Mouse (Mus musculus) gonadal fat pad, adult 2 months (tissue): ENCODE results near the gene Mast2. TPM values are rescaled to one million over a fixed set of nuclear protein-coding genes. Genes with fewer than 3 reads are reported as not detected.

Source experiments
- DNase-seq: peaks from one replicate; pipeline ENCODE4 v3.0.0-alpha.2; 2012; ENCODE audit warnings: low read depth
- polyA plus RNA-seq: library from polyadenylated mRNA; depleted of rRNA; stranded (reverse); fragments of >200 nt; gene quantifications from 2 replicates; pipeline ENCODE4 v1.2.3, GENCODE M21; 2012

The Mast2 gene
- polyA plus RNA-seq, 1 experiment: 43.6 TPM

DNA sequence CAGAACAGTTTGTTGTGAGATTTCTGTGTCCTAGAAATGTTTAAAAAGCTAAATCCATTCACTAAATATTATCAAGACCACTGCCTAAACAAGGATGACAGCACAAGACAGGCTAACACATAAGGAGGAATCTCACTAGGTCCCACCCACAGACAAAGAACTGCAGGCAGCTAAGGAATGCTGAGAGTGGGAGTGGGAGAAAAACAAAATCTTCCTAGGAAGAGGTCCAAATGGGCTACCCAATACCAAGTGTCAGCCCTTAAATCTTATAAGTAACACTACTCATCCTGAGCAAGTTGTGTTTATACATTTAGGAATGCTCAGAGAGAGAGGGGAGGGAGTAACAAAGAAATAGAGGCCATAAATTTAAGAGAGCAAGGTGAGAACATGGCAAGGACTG is 52.6 kb downstream of the Mast2 start:
- no peak for DNase-seq

DNA sequence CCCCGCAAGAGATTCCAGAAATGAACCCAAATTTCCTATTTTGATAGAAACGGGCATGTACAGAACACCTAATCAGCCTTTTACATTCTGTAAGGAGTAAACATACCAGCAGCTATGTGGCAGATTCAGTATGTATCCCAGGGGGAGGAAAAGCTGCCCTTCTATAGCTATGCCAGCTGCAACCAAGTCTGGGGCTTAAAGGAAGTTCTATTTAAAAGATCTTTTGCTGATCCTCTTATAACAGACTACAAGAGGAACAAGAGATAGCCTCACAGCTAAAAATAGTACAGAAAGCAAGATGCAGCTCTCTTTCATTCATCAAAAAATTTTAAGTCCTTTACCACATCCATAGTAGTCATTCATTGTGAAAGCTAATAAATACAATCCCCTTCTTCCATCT is 57.3 kb downstream of the Mast2 start:
- no peak for DNase-seq

DNA sequence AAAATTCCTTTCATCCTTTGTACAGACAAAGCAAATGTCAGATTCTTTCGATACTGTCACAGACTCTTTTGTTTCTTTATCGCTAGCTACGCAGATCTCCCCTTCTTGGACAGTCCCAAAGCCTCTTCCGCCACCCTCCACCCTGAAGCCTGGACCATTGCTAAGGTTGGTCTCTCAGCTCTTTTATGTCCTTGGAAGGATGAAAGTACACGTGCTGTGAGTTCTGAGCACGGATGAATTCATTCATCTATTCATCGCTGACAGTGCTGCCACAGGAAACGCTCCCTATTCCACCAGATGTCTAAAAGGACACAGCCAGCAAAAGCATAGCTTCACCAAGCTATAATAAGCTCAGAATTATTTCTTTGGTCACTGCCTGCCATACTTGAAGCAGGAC is 58.0 kb downstream of the Mast2 start:
- DNase-seq: no peak

DNA sequence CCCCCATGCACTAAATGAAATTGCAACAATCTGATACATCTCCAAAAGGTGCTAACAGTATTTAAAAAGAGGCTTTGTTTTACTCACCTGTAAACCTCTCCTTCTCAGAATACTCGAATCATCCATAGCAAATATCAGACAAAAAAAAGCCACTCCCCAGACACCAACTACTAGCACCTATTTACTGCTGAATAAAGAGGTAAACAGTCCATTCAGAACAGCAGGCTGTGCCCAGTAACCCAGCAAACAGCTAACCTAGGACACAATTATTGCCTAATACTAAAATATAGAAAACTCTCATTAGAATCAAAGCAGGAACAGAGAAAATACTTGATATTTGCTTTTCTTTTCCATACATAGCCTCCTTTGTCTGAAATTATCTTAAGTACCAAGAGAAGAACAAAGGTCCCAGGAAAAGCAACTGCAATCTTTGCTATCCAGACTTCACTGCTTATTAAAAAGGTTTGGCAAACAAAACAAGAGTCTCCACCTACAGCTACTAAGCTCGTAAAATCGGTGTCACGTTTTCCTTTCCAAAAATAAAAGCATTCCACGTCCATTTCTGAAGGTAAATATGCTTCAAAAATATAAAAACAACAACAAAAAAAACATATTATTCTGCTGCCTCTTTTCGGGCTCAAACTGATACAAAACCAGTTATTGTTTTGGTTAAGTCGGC is 58.6 kb downstream of the Mast2 start:
- no peak for DNase-seq

DNA sequence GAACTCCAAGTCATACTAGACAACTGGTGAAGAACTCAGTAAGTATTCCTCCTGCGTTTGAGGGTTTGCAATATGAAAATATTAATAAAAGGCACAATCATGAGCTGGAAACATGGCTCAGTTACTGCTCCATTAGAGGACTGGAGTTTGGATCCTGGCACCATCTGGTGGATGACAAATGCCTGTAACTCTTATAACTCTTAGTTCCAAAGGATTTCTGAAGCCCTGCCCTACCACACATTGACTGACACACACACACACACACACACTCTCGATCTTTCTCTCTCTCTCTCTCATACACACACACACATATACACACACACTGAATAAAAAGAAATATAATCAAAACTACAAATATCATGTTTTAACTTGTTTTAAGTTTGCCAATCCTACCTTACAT is 60.1 kb downstream of the Mast2 start:
- no peak for DNase-seq

DNA sequence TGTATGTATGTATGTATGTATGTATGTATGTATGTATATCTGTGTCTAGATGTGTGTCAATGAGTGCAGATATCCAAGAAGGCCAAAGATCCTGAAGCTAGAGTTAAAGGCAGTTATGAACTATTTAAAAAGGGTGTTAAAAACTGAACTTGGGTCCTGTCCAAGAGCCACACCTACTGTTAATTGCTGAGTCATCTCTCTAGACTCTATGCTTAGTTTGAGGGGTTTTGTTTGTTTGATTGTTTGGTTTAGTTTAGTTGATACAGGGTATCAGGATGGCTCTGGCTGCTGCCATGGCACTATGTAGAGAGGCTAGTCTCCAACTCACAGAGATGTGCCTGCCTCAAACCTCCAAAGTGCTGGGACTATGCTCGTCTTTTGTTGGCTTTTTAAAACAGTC is 61.3 kb downstream of the Mast2 start:
- DNase-seq: no peak

DNA sequence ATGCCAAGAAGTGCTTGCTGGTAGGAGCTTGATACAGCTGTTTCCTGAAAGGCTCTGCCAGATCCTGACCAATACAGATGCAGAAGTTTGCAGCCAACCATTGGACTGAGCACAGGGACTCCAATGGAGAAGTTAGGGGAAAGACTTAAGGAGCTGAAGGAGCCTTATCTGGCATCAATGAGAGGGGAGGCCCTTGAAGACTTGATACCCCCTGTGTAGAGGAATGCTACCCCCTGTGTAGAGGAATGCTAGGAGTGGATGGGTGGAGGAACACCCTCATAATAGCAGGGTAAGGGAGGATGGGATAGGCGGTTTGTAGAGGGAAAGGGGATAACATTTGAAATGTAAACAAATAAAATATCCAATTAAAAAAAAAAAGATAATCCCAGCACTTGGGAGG is 65.9 kb downstream of the Mast2 start:
- no peak for DNase-seq

DNA sequence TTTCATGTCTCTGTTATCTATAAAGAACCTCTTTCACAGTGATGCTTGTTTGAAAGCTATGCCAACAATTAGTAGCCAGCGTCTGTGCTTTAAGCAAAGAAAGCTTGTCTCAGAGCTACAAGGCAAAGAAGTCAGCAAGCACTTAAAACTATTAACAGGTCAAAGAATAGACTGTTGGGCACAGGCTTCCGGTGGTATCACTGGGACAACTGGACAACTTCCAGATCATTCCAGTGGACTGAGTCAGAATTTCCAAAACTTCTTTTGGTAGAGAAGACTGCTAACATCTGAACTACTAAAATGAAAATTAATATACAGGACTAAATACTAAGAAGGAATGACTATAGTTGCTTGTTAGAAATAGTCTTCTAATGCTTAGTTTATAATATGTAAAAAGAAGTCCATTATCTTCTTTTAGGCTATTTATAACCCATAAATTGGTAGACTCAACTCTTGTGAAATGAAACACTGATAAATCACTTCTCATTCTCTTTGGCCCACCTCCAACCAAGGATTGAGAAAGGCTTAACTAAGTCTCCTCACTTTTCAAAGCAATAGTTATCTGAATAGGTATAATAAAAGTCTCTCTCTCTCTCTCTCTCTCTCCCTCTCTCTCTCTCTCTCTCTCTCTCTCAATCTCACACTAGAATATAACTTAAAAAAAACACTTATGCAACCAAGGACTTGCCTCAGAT is 85.9 kb downstream of the Mast2 start:
- no peak for DNase-seq

DNA sequence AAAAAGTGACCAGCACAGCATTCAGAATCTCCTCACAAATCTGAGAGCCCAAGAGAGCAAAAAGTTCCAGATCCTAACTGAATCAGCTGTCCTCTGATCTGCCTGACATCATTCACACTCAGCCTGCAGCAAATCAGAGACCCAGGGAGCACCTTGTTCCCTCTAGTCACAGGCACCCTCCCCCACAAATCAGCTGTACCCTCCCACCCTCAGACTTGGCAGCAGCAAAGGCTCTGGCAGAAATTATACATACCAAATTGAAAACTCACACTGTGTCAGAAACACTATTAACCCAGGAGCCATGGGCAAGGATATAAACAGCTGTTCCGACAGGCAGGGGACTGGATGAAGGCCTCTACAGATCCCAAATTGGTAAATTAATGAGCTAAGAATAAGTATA is 92.3 kb downstream of the Mast2 start:
- DNase-seq: no peak

DNA sequence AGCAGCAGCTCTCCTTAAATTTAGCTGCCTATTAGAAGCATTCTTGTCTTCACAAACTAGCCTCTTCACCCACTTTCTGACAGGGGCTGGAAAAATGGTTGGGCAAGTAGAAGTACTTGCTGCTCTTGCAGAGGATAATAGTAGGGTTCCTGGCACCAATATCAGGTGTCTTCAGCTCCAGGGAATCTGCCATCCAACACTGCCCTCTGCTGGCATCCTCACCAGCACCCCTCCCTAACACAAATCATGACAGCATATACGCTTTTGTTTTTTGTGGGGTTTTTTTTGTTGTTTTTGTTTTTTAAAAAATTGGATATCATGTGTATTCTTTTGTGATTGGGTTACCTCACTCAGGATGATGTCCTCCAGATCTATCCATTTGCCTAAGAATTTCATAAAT is 105.9 kb downstream of the Mast2 start:
- DNase-seq: no peak

DNA sequence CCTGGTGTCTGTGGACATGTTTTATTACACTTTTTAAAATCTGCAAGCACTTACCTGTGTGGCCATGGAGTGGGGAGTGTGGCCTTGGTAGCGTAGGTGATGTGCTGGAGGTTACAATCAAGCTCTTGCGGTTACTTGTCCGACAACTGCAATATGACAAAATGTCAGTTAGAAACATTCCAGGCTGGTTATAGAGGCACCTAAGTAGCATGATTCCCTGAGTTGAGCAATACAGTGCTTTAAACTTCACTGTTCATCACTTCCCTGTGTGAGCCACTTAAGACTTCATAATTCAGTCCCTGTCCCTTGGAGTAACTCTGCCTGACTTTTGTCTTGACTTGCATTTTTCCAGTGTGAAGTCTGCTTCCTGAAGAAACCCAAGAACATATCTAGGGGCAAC is 111.1 kb downstream of the Mast2 start:
- peak; percentile 76 for DNase-seq

DNA sequence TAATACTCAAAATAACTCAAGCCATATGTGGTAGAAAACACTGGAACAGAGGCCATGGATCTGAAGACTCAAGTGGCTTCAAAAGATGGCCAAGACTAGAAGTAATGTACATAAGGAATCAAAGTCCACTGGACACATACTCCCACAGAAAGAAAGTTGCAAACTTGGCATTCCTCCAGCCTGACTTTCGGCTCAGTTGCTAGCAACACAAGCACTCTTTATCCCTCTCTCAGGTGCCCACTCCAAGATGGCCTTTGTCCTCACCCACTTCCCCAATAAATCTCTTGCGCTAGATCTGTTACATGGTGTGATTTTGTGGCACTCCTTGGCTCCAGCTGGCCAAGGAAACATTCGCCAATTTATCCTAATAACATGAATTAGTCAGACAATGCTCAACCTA is 111.5 kb downstream of the Mast2 start:
- peak; percentile 41 for DNase-seq

DNA sequence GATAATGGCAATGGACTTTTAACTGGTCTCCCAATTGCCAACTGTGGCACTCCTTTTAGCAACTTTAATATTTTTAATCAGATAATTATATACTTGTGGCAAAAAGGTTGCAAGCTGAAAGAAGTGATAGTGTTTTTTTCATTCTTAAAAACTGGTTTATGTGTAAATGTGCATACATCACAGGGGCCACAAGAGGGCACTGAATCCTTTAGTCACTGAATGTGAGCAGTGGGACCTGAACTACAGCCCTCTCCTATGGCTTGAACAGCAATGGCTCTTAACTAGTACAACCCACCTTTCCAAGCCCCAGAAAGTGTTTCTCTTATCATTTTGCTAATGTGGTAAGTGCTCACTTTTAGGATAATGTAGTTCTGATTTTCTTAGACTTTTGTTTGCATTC is 121.9 kb downstream of the Mast2 start:
- DNase-seq: no peak

DNA sequence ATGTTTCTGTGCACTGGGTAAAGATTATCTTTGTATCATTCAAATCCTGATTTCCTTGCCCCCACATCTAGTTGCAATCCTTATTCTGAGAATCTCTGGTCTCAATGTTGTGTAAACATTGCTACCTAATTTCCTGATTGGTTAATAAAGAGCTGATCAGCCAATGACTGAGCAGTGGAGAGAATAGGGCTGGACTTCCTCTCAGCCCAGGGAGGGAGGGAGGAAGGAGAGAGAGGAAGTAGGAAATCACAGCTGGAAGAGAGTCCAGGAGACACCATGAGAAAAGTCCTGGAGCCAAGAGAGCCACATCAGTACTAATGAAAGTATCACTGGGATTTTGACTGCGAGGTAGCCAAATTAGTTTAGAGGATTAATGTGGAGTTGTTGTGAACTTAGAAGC is 127.7 kb downstream of the Mast2 start:
- no peak for DNase-seq

DNA sequence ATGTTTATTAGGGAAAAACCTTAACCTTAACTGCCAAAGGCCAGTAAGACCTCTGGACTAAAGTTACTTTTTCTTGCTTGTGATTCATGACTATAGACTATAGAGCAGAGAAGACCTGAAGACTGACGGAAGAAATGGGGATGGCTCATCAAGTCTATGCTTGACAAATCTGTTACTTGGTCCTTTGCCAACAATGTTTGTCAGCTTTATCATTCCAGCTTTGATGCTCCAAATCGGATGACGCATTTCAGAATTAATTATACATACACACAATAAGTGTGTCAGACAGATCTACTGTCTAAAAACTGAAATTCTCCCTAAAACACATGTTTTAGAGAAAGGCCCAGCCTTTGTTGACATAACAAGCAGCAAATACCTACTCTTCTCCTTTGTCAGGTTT is 134.7 kb downstream of the Mast2 start:
- no peak for DNase-seq

DNA sequence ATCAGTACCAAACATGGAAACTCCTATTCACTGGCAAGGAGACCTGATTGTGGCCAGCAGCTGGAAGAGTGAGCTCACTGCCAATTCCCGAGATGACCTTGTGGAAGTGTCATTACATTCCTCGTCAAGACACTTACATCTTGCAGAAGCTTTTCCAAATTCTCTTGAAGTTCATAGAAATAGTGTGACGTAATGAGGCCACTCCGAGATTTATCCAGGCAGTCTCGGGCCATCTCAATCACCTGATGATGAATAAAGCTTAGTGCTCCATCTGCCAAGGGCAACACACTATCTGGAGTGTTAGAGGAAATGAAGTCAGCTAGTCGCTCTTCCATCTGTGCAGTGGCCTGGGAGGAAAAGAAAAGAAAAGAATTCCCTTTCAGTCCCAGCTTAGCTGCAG is 141.9 kb downstream of the Mast2 start:
- no peak for DNase-seq

DNA sequence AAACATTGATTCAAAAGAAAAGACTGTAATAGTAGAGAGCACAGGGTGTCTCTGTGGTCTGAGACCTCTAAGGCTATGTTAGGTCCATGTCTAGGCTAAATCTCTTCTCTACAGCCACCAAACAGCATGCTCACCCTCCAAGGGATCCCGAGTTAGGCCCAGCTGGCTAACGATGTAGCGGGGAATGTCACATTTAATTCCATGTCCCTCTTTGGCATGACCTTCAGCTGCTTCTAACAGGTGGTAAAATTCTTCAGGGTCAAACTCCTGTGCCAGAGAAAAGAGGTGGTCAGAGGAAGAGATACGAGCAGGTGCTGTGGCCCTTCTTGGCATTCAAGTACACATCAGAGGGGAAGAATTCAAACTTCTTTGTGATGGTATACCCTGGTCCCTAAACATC is 146.4 kb downstream of the Mast2 start:
- no peak for DNase-seq

DNA sequence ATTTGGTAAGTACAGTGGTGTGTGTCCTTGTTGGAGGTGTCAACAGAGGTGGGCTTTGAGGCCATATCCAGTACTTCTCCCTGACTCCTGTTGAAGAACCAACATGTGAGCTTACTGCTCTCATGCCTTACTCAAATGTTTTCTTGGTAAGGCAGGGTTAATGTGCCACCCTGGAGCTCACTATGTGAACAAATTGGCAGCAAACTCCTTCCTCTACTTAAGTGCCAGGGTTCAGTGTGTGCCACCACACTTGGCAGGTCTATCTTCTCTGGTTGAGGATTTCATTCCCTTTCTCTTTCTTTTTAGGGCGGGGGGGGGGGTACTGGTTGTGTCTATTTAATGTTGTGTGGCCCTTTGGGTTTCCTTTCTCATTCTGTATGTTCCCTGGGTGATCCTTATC is 159.4 kb downstream of the Mast2 start:
- no peak for DNase-seq

DNA sequence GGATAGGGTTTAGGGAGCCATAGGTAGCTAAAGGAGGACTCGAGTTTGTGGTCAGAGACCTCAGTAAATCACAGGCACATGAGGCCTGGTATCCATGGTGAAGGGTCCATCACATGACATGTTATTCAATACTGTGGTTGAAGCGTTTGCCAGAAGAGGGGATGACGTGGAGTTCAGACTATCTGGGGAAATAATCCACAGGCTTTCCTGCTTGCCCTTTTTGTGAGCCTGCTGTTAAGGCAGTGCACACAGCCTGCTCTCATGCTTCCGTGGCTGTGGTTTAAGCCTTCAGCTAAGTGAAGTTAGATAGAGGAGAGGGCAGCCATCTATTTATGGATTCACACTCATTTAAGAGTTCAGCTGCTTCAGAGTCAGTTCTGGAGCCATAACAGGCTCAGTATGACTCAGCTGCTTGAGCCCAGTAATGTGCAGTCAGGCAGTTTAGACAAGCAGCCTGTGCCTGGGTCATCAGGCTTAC is 163.1 kb downstream of the Mast2 start:
- no peak for DNase-seq

DNA sequence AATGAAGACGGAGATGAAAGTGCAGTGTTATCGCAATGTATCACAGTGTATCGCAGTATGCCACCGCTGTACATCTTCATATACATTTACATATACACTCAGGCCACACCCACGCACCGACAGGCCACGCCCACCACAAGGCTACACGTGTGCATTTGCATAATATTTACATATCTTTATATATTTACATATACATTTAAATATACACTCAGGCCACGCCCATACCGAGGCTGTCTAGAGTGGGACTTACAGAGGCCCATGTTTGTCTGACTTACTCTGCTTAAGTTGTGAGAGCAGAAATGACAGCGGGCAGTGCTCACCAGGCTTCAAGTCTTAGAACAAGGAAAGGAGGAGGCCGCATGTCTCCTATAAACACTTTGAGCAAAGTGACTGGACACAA is 170.7 kb downstream of the Mast2 start:
- DNase-seq: no peak

DNA sequence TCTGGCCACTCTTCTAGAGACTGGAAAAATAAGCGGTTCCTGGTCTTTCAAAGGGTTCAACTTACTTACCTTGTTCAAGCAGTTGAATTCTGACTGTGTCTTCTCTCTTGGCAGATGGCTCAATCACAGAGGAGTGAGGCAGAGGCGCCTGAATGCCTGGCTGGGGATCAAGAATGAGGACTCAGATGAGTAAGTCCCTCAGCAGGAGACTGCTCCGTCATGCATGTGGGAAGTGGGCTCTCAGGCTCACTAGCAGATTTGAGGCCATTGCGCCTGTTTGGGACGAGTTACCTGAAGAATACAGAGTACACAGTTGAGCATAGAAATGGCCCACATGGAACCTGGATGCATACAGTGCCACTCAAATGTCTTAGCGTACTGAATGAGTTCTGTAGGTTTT is 172.4 kb downstream of the Mast2 start:
- no peak for DNase-seq

DNA sequence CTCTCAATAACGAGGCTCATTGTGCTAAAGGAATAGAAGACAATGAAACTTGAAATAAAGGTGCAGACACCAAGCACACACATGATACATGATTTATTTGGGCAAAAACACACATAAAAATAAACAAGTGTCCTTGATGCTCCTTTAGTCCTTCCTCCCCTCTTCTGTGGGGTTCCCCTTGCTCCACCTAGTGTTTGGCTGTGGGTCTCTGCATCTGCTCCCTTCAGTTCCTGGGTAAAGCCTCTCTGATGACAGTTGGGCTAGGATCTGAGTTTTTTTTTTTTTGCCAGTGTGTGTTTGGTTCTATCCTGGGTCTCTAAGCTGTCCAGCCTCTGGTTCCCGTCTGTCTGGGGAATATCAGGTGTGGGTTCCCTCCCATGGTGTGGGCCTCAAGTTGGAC is 181.8 kb downstream of the Mast2 start:
- DNase-seq: no peak

DNA sequence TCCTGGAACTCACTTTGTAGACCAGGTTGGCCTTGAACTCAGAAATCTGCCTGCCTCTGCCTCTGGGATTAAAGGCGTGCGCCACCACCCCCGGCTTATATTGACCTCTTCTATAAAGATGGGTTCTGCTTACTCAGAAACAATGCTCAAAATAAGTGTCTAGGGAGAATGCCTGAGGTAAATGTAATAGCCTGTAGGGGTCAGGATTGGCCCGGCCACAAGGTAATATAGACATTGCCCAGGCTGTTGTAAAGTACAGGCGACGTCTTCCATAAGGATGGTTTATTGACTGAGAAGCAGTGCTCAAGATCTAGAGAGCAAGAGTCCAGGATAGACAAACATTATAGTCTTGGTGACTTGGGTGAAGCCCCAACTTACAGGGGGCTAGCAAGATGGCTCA is 195.8 kb downstream of the Mast2 start:
- DNase-seq: no peak
